Mouse (Mus musculus): Measurements from ENCODE around the gene Ccr10.

DNA sequence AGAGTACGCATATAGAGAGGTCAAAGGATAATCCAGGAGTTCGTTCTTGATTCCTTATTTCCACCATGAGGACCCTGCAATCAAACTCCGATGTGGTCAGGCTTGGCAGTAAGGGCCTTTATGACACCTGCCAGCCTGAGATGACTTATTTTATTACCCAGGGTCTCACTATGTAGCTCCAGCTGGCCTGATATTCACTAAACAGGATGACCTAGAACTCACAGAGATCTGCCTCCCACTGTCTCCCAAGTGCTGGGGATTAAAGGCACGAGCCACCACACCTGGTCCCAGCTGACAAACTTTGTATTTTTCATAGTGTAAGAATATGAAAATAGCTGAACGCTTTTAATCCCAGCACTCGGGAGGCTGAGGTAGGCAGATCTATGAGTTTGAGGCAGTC, 20.1 kb downstream of the Ccr10 start:
- no peak for TF ChIP-seq CTCF (IDR thresholded peaks at IDR 0.05; ENCODE audit: low read depth, low read length)
- TF ChIP-seq POLR2A (IDR thresholded peaks at IDR 0.05; ENCODE audit: insufficient read depth, low read length) = no peak

All from ES-Bruce4 (cell line).